Mouse (Mus musculus): ENCODE results near the gene Itpr1.

Gene Itpr1

DNA sequence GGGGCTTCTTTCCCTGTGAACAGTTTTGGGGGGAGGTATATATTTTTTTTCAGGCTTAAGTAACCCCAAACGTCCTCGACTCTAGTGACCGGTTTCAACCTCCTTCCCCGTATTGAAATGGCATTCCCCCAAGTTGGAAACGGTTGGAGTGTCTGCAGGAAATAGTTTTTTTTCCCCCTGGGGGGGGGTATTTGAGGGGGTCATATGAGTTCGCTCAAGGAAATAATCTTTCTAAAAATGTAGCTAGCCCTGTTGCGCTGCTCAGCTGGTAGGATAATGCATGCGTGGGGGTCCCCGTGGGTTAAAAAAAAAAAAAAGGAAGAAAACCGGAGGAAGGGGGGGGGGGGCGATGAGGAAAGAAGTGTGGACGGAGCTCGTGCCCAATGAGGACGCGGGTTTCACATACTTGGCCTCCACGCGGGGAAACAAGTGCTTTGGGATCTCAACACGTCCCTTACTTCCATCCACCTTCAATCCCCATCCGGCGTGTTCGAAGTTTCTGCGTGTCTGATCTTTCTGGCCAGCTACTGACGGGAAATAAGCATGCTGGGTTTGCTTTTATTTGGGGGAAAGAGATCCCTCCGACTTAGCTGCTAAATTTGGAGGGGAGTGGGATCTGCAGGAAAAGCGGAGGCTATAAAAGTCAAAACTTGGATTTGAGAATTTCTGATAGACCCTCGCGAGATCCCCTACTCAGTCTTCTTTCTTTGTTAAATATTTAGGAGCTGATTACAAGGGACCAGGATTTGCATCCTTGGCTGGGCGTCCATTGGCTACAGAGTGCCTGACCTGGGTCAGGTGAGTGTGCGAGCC lies 791 bp downstream of the Itpr1 start:
- peak in 1 of 2 experiments; percentile 9 for DNase-seq (ENCODE audit: low read depth in 2 of 2, low spot score in 2 of 2)

DNA sequence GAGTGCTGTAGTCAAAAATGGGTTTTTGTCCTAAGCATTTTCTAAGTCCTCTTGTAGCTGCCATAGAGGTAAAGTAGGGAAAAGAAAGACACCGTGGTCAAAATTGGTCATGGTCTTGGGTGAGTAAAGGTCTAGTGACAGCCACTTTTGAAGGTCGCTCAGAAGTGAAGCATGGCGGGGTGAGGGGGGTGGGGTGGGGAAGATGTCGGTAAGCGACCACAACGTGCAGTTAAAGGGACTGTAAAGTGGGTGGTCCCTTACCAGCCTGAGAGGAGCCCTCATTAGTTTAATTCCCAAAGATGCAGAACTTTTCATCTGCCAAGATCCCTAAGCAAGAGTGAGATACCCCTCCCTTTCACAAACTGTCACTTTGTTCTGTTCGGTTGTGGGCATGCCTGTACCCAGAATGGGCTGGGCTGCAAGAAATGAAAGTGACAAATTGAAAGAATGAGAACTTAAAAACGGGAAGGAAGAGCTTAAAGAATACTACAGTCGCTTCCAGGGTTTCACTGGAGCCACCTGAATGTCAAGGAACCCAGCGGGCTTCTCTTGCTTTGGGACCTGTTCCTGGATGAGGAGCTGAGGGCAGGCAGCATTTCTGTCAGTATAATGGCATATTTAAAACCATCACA lies 1.5 kb downstream of the Itpr1 start:
- peak in 1 of 2 experiments; percentile 2 for DNase-seq (ENCODE audit: low read depth in 2 of 2, low spot score in 2 of 2)

DNA sequence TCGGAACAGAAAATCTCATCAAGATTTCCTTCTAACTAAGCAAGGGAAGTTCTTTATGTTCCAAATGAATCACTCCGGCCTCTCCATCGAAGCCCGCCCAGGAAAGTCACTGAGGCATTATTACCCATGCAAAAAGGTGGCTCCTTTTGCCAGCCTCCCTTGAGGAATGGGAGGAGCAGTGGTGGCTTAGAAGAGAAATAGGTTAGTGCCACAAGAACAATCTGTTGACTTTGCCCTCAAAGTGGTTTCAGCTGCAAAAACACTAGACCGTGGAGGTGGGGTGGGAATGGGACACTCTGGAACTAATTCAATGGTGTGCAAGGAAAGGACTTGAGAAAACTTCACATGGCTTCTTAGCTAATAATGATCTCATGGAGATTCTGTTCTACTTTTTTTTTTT lies 3.2 kb downstream of the Itpr1 start:
- no peak for DNase-seq (ENCODE audit: low read depth in 2 of 2, low spot score in 2 of 2)

GRCm38 (mm10) chr6:108216832-108217231 lies 3.9 kb downstream of the Itpr1 start:
- no peak for DNase-seq (ENCODE audit: low read depth in 2 of 2, low spot score in 2 of 2)

DNA sequence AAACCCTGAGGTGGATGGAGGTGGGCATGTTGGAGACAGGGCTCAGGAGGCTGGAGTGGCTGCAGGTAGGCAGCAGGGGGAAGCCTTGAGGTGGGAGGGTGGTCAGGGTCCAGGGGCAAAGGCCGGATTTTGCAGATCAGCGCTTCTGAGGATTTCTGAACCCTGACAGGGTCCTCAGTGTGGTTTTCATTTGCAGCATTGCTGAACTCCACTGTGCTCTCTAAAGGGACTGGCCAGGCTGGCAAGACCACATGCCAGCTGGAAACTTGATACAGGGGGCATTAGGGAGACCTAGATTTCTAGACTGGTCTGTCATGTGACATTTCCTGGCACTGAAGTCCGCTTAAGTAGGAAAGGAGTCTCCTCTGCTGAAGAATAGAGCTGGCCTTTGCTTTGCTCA lies 5.1 kb downstream of the Itpr1 start:
- DNase-seq (ENCODE audit: low read depth in 2 of 2, low spot score in 2 of 2), result no peak

DNA sequence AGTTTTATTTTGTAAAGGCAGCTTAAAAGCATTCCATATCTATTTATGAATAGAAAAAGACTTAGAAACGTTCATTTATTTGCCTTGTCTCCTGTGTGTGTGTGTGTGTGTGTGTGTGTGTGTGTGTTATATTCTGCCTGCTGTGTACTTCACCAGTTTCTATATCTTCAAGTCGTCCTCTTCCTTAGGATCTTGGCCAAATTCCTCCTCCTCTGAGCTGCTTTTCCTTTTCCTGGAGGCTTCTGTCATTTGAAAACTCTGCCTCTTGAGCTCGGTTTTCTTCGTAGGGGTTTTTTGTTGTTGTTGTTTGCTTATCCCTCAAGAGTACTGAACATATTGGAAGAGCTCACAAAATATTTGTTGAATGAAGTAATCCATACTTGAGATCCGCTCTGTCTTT lies 9.5 kb downstream of the Itpr1 start:
- no peak for DNase-seq (ENCODE audit: low read depth in 2 of 2, low spot score in 2 of 2)

DNA sequence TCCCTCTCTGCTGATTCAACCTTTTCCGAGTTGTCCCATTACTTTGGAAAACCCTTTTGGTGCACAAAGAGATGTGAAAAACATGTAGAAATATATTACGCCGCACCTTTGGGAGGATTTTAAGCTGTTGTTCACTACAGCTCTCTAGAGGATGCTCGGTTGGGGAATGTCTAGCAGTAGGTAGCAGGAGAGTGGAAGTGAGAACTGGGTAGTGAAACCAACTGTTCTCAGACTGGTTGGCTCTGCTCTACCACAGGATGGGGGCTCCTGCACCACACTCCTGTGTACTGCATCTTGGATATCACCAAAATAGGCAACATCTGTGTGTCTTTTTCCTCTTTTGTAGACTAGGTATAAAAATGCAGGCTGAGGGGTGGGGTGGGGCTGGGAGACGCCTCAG lies 10.0 kb downstream of the Itpr1 start:
- no peak for DNase-seq (ENCODE audit: low read depth in 2 of 2, low spot score in 2 of 2)

DNA sequence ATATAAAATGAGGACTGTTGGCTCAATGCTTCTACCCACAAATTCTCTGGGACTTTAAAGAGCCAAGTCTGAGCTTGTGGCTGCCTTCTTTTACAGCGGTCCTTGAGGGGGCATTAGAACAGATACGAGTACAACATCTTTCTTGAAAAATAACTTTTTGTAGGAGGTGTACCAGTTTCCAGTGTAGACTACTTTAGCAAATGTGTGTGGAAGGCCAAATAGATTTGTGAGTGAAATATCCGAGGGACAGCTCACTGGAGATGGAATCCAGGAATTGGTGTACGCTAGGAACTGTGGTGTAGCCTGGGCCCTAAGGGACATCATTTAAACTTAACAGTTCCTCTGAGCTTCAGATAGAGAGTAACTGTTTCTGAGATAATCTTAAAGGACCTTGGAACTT lies 11.5 kb downstream of the Itpr1 start:
- DNase-seq (ENCODE audit: low read depth in 2 of 2, low spot score in 2 of 2), result no peak

- DNase-seq (ENCODE audit: low read depth in 2 of 2, low spot score in 2 of 2), result no peak
These were observed 12.1 kb downstream of the Itpr1 start for GRCm38 (mm10) chr6:108225027-108225426.

- no peak for DNase-seq (ENCODE audit: low read depth in 2 of 2, low spot score in 2 of 2)
These were observed 13.3 kb downstream of the Itpr1 start for GRCm38 (mm10) chr6:108226230-108226629.

DNA sequence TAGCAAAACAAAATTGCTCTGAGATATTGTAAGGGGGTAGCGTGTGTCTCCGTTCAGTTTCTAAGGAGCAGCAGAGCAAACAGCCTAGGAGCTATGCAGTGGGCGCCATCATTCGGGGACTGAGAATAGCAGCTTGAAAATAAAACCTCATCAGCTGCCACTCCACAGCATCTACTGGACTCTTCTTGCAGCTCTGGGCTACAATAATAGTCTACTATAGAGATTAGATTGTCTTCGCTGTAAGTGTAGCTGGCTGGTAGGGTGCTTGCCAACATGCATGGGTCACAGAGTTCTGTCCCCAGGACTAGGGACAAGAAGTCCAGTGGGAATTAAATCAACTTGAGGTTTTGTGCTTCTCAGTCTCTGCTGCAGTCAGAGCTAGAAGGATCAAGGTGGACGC lies 14.6 kb downstream of the Itpr1 start:
- DNase-seq (ENCODE audit: low read depth in 2 of 2, low spot score in 2 of 2), result no peak

GRCm38 (mm10) chr6:108228048-108228447 lies 15.2 kb downstream of the Itpr1 start:
- DNase-seq (ENCODE audit: low read depth in 2 of 2, low spot score in 2 of 2), result no peak

DNA sequence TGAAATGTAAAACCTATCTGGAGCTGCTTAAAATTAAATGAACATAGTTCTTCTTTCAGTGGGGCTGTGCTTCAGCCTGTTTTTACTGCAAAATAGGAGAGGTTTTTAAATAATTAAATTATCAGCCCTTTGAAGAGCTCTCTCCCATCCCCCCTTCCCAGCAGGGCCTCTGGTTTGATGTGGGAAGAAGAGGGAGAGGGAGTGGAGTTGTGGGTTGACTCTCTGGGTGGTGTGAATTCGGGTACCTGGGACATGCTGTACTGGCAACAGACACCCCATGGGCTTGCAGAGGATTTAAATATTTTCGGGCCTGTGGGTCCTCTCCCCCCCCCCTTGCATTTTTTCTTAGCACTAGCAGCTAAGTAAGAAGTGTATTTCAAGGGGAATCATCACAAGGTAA lies 15.7 kb downstream of the Itpr1 start:
- DNase-seq (ENCODE audit: low read depth in 2 of 2, low spot score in 2 of 2), result no peak

GRCm38 (mm10) chr6:108230608-108231007 lies 17.7 kb downstream of the Itpr1 start:
- no peak for DNase-seq (ENCODE audit: low read depth in 2 of 2, low spot score in 2 of 2)

- DNase-seq (ENCODE audit: low read depth in 2 of 2, low spot score in 2 of 2), result no peak
These were observed 19.2 kb downstream of the Itpr1 start for GRCm38 (mm10) chr6:108231892-108232710.

DNA sequence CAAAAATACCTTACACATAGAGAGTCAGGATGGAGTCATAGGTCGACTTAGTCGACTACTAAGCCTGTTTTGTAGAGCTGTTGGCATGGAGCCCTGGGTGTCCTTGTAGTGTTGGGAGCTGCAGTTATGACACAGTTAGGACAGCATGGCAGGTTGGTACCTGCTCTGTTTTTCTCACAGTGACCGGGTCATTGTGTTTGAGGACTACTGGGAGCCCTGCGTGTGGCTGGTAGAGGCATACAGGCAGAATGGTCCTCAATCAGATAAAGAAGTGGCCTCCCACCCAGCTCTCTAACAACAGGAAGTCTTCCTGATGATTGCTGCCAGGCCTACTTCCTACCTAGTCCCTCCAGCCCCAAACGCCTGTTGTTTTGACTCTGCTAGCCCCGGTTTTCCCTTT lies 20.2 kb downstream of the Itpr1 start:
- no peak for DNase-seq (ENCODE audit: low read depth in 2 of 2, low spot score in 2 of 2)

GRCm38 (mm10) chr6:108234536-108234935 lies 21.6 kb downstream of the Itpr1 start:
- DNase-seq (ENCODE audit: low read depth in 2 of 2, low spot score in 2 of 2), result no peak

DNA sequence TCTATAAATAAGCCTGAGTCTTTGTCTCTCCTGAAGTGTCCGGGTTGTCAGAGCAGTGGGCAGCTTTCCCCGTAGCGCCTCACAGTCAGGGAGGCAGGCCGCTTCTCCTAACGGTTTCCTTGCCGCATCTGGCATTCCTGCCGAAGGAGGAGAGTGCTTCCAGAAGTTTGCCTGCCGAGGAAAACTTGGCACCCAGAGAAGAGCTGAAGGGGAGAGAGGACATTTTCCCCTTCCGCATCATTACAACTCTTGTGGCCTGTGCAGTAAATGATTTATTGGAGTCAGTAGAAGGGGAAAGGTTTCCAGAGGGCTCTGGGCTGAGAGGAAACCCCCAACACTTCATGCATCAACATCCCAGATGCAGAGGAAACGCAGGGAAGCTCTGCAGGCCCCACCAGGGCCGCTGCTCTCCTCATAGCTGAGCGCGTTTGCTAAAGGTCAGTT lies 22.8 kb downstream of the Itpr1 start:
- no peak for DNase-seq (ENCODE audit: low read depth in 2 of 2, low spot score in 2 of 2)

GRCm38 (mm10) chr6:108236411-108236921 lies 23.6 kb downstream of the Itpr1 start:
- DNase-seq (ENCODE audit: low read depth in 2 of 2, low spot score in 2 of 2), result no peak

GRCm38 (mm10) chr6:108236996-108237395 lies 24.1 kb downstream of the Itpr1 start:
- no peak for DNase-seq (ENCODE audit: low read depth in 2 of 2, low spot score in 2 of 2)

GRCm38 (mm10) chr6:108237585-108237984 lies 24.7 kb downstream of the Itpr1 start:
- DNase-seq (ENCODE audit: low read depth in 2 of 2, low spot score in 2 of 2), result no peak

GRCm38 (mm10) chr6:108238011-108238410 lies 25.1 kb downstream of the Itpr1 start:
- no peak for DNase-seq (ENCODE audit: low read depth in 2 of 2, low spot score in 2 of 2)

All from CD8-positive naive resting alpha-beta T cell, adult 2 months (primary cell).